Mouse (Mus musculus) intestine, embryonic 14.5 days (tissue): ENCODE data around the gene Klhl23. TPM values are rescaled to one million over a fixed set of nuclear protein-coding genes. Genes with fewer than 3 reads are reported as not detected.

Source experiments
- ATAC-seq: fragments of 200-750 bp; cut with Nextera tagmentation; replicated peaks from 2 replicates; pipeline ENCODE4 v1.8.0; 2017; ENCODE audit warnings: low read depth, moderate number of reproducible peaks, moderate TSS enrichment, moderate library complexity; ENCODE audit not compliant: low FRiP score, low TSS enrichment
- DNase-seq: peaks from one replicate; pipeline ENCODE4 v3.0.0-alpha.2; 2018; ENCODE audit warnings: low spot score
- H3K27ac ChIP-seq: fragments of 300-500 bp; sonication (generic); 2 replicates; pipeline ENCODE4 v1.5.1; 2014; ENCODE audit warnings: low read depth, mild to moderate bottlenecking, control low read depth
- H3K27me3 ChIP-seq: fragments of 300-500 bp; sonication (generic); replicated peaks from 2 replicates; pipeline ENCODE4 v1.6.1; 2014; ENCODE audit warnings: low read length, control low read depth; ENCODE audit not compliant: control insufficient read depth, insufficient read depth
- H3K36me3 ChIP-seq: fragments of 300-500 bp; sonication (generic); 2 replicates; pipeline ENCODE4 v1.6.1; 2014; ENCODE audit warnings: low read length, control low read depth; ENCODE audit not compliant: control insufficient read depth, insufficient read depth
- H3K4me1 ChIP-seq: fragments of 300-500 bp; sonication (generic); replicated peaks from 2 replicates; pipeline ENCODE4 v1.6.1; 2014; ENCODE audit warnings: low read length, control low read depth, mixed read lengths; ENCODE audit not compliant: control insufficient read depth, insufficient read depth
- H3K4me2 ChIP-seq: fragments of 300-500 bp; sonication (generic); 2 replicates; pipeline ENCODE4 v1.6.1; 2014; ENCODE audit warnings: low read length
- H3K4me3 ChIP-seq: fragments of 300-500 bp; sonication (generic); 2 replicates; pipeline ENCODE4 v1.5.1; 2014; ENCODE audit warnings: low read depth, low read length, control low read depth, mixed read lengths
- H3K9ac ChIP-seq: fragments of 300-500 bp; sonication (generic); 2 replicates; pipeline ENCODE4 v1.6.1; 2014; ENCODE audit warnings: mild to moderate bottlenecking, low read length
- H3K9me3 ChIP-seq: fragments of 300-500 bp; sonication (generic); 2 replicates; pipeline ENCODE4 v1.6.1; 2016; ENCODE audit warnings: low read length, control low read depth; ENCODE audit not compliant: control insufficient read depth
- WGBS: fragments of 180-500 bp; shearing (Covaris S2); extraction: QIAGEN DNeasy Blood & Tissue Kit; methylation state at CpG from one replicate; pipeline ENCODE4 v1.1.7; 2014; 5-methylcytosine and 5-hydroxymethylcytosine counted together
- polyA plus RNA-seq: library from polyadenylated mRNA; unstranded; fragments of >200 nt; fragmentation: Nextera tagmentation; extraction: Ambion mirVana; gene quantifications from 2 replicates; pipeline ENCODE4 v1.2.1, GENCODE M21; 2014

The Klhl23 gene
- 38.4 and 42.1 TPM in 2 replicates for polyA plus RNA-seq

DNA sequence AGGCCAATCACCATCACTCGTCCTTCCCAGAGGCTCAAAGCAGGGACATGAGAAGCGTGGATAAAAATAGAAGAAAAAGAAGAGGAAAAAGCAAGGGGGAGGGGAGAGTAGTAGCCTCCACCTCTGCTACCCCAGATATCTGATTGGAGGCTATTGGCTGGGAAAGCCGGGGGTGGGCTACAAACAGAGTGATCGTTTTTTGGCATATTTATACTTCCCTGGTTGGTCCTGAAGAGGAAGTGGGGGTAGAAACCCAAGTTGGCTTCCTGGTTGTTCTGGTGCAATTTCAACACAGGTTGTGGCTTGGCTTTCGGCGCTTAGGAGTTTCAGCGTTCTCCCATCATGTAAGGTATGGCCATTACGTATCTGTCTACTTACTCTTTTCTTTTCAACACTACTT lies at the start of gene Klhl23:
Gene Klhl23 (plus strand): TSS at position 234 of the 400 bp plus-strand sequence.
- ATAC-seq (no peak), DNase-seq (no peak)
- H3K36me3 ChIP-seq: 0 out of 2 replicates have a peak, but pooled peaks cover 10% of the 10 kb centered on the region
- WGBS: 8% methylated on average over 8 of the region's 8 CpGs
- peak within 1 kb of the TSS; percentile 59 for H3K4me3 ChIP-seq
- H3K4me2 ChIP-seq: peak within 1 kb of the TSS; percentile 84
- no peaks in the 10 kb centered on the region for H3K27me3 ChIP-seq
- H3K9me3 ChIP-seq: no peaks in the 10 kb centered on the region
- H3K27ac ChIP-seq: peak within 1 kb of the TSS; percentile 97
- peaks cover 8% of the 10 kb centered on the region; the same call in 1 of the 2 replicates for H3K4me1 ChIP-seq
- peak within 1 kb of the TSS; percentile 88 for H3K9ac ChIP-seq

- 96% methylated on average over 3 of the region's 3 CpGs for WGBS
- Histone ChIP-seq H3K9me3 (no peaks in the 10 kb centered on the region), H3K27ac (no peak overlapping the region), H3K4me1 (no peaks in the 10 kb centered on the region), H3K4me3 (no peak overlapping the region), H3K36me3 (0 out of 2 replicates have a peak, but pooled peaks cover 2% of the 10 kb centered on the region), H3K9ac (no peak overlapping the region), H3K4me2 (no peak overlapping the region), H3K27me3 (no peaks in the 10 kb centered on the region)
- no peak for ATAC-seq
- DNase-seq: no peak
Observed at GRCm38 (mm10) chr2:69773331-69773730, 48.4 kb upstream of the Klhl23 start.

DNA sequence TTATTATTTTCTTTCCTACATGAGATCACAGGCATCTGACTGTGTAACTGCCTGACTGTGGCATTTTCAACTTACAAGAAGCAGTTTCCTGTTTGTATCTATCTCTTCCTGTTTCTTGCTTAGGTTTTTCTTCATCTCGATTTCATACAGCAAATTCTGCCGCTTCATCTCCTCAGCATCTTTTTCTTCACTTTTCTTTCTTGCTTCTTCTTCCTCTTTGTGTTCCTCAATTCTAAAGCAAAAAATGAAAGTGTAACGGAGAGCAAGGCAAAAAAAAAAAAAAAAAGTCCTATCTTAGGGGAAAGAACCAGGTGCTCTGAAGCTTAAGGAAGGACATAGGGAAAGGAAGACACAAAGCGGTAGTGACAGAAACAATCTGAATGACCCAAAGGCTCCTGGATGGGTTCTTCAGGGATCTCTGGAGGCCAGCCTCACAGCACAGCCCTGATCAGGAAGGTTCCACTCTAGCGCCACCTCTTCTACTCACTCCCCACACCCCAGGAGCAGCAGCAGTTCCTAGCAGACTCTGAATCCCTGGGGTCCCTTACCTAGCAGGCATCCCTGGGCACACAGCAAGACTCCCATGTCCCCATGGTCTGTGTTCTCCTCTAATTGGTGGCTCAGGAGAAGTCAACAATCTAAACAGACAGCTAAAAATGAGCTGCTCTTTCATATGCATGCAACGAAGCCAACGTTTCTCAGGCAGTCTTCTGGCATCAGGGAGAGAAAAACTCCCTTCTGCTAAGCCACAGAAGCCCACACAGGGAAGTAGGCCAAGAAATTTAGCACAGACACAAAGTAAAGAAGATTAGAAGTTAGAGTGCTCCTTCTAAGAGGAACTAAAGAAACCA lies 43.5 kb upstream of the Klhl23 start:
- no peak for DNase-seq
- Histone ChIP-seq H3K36me3 (0 out of 2 replicates have a peak, but pooled peaks cover 2% of the 10 kb centered on the region), H3K4me1 (no peaks in the 10 kb centered on the region), H3K9ac (no peak overlapping the region), H3K4me3 (no peak overlapping the region), H3K9me3 (no peaks in the 10 kb centered on the region), H3K4me2 (no peak overlapping the region), H3K27me3 (no peaks in the 10 kb centered on the region), H3K27ac (no peak overlapping the region)
- WGBS: 67% methylated on average over 7 of the region's 7 CpGs
- ATAC-seq: no peak

DNA sequence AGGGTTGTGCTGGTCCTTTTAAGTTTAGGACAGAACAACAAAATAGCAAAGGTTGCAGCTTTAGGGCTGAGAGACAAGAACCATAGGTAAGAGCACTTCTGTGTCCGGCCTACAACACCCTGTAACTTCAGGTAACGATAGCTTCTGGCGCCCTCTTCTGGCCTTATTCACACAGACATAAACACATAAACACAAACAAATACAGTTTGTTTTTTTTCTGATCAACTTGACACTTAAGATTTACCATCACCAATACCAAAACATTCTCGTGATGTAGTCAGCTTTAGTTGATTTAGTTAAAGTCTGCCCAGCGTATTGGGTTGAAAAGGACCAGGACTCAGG lies 42.9 kb upstream of the Klhl23 start:
- DNase-seq: no peak
- H3K4me3 ChIP-seq: no peak overlapping the region
- H3K9me3 ChIP-seq: no peaks in the 10 kb centered on the region
- no peak overlapping the region for H3K9ac ChIP-seq
- no peaks in the 10 kb centered on the region for H3K4me1 ChIP-seq
- no peaks in the 10 kb centered on the region for H3K27me3 ChIP-seq
- H3K36me3 ChIP-seq: no peaks in the 10 kb centered on the region
- H3K27ac ChIP-seq: no peak overlapping the region
- WGBS: 45% methylated on average over 5 of the region's 5 CpGs
- ATAC-seq: no peak
- H3K4me2 ChIP-seq: no peak overlapping the region

DNA sequence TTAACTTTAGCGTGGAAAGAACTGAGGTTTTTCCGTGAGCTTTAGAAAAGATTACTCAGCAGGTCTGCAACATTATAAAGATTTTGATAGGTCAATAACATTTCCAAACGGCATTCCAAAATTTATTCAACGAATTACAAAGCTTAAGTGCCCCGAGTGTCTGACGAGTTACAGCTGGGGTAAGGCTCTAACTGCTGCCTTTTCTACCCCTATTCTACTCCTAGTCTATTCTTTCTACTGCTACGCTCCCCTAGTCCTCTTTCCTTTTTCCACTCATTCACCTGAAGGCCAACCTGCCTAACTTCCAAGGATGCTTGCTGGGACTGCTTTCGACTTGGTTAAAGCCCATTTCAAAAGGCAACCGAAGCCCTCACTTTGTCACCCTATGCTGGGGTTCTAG lies 32.8 kb upstream of the Klhl23 start:
- peak overlapping the region; percentile 64 for H3K27ac ChIP-seq
- H3K4me3 ChIP-seq: peak overlapping the region; percentile 78
- no peaks in the 10 kb centered on the region for H3K27me3 ChIP-seq
- 21% methylated on average over 9 of the region's 9 CpGs for WGBS
- H3K36me3 ChIP-seq: peaks cover 15% of the 10 kb centered on the region; the same call in 1 of the 2 replicates
- peak; percentile 41; the same call in 1 of the 2 replicates for ATAC-seq
- H3K9me3 ChIP-seq: no peaks in the 10 kb centered on the region
- peaks cover 4% of the 10 kb centered on the region; the same call in 1 of the 2 replicates for H3K4me1 ChIP-seq
- H3K9ac ChIP-seq: peak overlapping the region; percentile 59
- DNase-seq: no peak
- peak overlapping the region; percentile 88 for H3K4me2 ChIP-seq

GRCm38 (mm10) chr2:69789429-69790069 lies 32.2 kb upstream of the Klhl23 start, which contains the start of the genes Ccdc173 and Phospho2:
Gene Ccdc173 (minus strand): TSS chr2:69789575.
Gene Phospho2 (plus strand): TSS chr2:69789623.
- H3K9me3 ChIP-seq: no peaks in the 10 kb centered on the region
- H3K4me1 ChIP-seq: peaks cover 4% of the 10 kb centered on the region; the same call in 1 of the 2 replicates
- no peaks in the 10 kb centered on the region for H3K27me3 ChIP-seq
- WGBS: 2% methylated on average over 48 of the region's 48 CpGs
- peak within 1 kb of the TSS; percentile 59 for H3K9ac ChIP-seq
- H3K4me2 ChIP-seq: peak within 1 kb of the TSS; percentile 88
- H3K4me3 ChIP-seq: peak within 1 kb of the TSS; percentile 78
- H3K27ac ChIP-seq: peak within 1 kb of the TSS; percentile 68
- peak; percentile 97 for ATAC-seq
- peak; percentile 98 for DNase-seq
- H3K36me3 ChIP-seq: peaks cover 18% of the 10 kb centered on the region; the same call in 1 of the 2 replicates

DNA sequence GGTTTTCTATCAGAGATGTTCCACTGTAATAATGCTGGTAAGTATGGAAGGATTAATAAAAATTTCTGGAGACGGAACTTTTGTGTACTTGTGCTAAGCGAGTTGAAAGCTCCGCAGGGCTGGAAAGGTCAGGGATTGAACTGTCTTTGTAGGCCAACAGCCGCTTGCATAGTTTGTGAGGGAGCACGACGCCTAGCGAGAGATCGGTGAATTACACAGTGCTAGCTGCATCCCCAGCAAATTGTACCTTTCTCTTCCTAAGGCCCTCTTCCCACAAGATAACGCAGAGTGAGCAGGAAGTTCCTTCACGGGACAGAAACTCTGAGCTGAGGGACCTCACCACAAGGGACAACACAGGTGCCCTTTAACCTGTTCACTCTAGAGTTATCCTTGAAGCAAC lies 31.5 kb upstream of the Klhl23 start:
- Histone ChIP-seq H3K27ac (peak overlapping the region; percentile 68; the same call in 1 of the 2 replicates), H3K27me3 (no peaks in the 10 kb centered on the region), H3K9me3 (no peaks in the 10 kb centered on the region), H3K4me3 (peak overlapping the region; percentile 78), H3K4me1 (peaks cover 4% of the 10 kb centered on the region; the same call in 1 of the 2 replicates), H3K4me2 (peak overlapping the region; percentile 88), H3K9ac (peak overlapping the region; percentile 59; the same call in 1 of the 2 replicates), H3K36me3 (peaks cover 20% of the 10 kb centered on the region)
- DNase-seq (peak; percentile 93), ATAC-seq (0 out of 2 replicates have a peak, but pooled peaks have one; percentile 38)
- 3% methylated on average over 10 of the region's 10 CpGs for WGBS

- Histone ChIP-seq H3K4me1 (peaks cover 4% of the 10 kb centered on the region; the same call in 1 of the 2 replicates), H3K4me3 (0 out of 2 replicates have a peak overlapping the region, but pooled peaks have one; percentile 78), H3K9me3 (no peaks in the 10 kb centered on the region), H3K4me2 (peak overlapping the region; percentile 88), H3K27me3 (no peaks in the 10 kb centered on the region), H3K36me3 (peaks cover 24% of the 10 kb centered on the region), H3K27ac (no peak overlapping the region), H3K9ac (no peak overlapping the region)
- 72% methylated on average over 4 of the region's 4 CpGs for WGBS
- no peak for DNase-seq
- no peak for ATAC-seq
Observed at GRCm38 (mm10) chr2:69790722-69791121, 31.0 kb upstream of the Klhl23 start.
